Mouse (Mus musculus): ENCODE results near the gene Tmem221. TPM values are rescaled to one million over a fixed set of nuclear protein-coding genes. Genes with fewer than 3 reads are reported as not detected.

Tmem221 gene
- polyA plus RNA-seq (2014; fragmentation: Nextera tagmentation; extraction: Ambion mirVana), result 0.21 and 0.35 TPM in 2 replicates

GRCm38 (mm10) chr8:71558071-71558957, at the start of gene Tmem221:
Gene Tmem221 (minus strand): TSS chr8:71558871.
- Histone ChIP-seq H3K4me2 (peak within 1 kb of the TSS; percentile 74), H3K27ac (ENCODE audit: low read depth, low read length) (no peak within 1 kb of the TSS), H3K36me3 (ENCODE audit: control insufficient read depth, insufficient read depth, low read length) (no peaks in the 10 kb centered on the region), H3K4me3 (ENCODE audit: low read depth, low read length) (peak within 1 kb of the TSS; percentile 44), H3K9me3 (replicated peaks; ENCODE audit: control insufficient read depth, low read length) (no peaks in the 10 kb centered on the region), H3K4me1 (ENCODE audit: control insufficient read depth, insufficient read depth, low read length) (peaks cover 8% of the 10 kb centered on the region), H3K27me3 (ENCODE audit: control insufficient read depth, insufficient read depth, low read length) (peaks cover 64% of the 10 kb centered on the region), H3K9ac (ENCODE audit: low read depth, low read length) (peak within 1 kb of the TSS; percentile 56; the same call in 1 of the 2 replicates)
- WGBS (ENCODE audit: insufficient replicate concordance), result 4% methylated on average over 70 of the region's 70 CpGs
- ATAC-seq (replicated peaks; ENCODE audit: insufficient number of reproducible peaks, low FRiP score, low TSS enrichment), result no peak

DNA sequence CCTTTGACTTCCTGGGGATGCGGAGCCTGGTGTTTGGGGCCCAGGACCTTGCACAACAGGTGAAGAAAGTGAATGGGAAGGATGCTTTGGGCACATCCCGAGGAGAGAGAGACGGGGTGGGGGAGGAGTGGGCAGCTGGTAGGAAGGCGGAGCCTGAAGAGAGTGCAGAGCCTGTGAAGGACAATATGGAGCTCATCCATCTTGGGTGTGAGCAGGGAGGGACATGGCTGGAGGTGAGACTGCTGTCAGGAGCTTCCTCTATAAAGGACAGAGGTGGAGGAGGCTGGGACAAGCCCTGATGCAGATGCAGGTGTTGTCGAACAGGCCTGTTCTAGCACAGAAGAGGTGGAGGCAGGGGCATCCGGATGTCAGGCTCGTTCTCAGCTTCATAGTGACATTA, 45.4 kb upstream of the Tmem221 start:
- Histone ChIP-seq H3K27me3 (ENCODE audit: control insufficient read depth, insufficient read depth, low read length) (peaks cover 46% of the 10 kb centered on the region), H3K4me1 (ENCODE audit: control insufficient read depth, insufficient read depth, low read length) (0 out of 2 replicates have a peak, but pooled peaks cover 3% of the 10 kb centered on the region)
- WGBS (ENCODE audit: insufficient replicate concordance), result 54% methylated on average over 7 of the region's 7 CpGs

GRCm38 (mm10) chr8:71602666-71603334, 44.1 kb upstream of the Tmem221 start:
- Histone ChIP-seq H3K27me3 (ENCODE audit: control insufficient read depth, insufficient read depth, low read length) (peaks cover 47% of the 10 kb centered on the region), H3K9me3 (replicated peaks; ENCODE audit: control insufficient read depth, low read length) (no peaks in the 10 kb centered on the region), H3K4me1 (ENCODE audit: control insufficient read depth, insufficient read depth, low read length) (0 out of 2 replicates have a peak, but pooled peaks cover 3% of the 10 kb centered on the region), H3K27ac (ENCODE audit: low read depth, low read length) (no peak overlapping the region), H3K36me3 (ENCODE audit: control insufficient read depth, insufficient read depth, low read length) (peaks cover 2% of the 10 kb centered on the region; the same call in 1 of the 2 replicates), H3K9ac (ENCODE audit: low read depth, low read length) (no peak overlapping the region), H3K4me3 (ENCODE audit: low read depth, low read length) (peak overlapping the region; percentile 34), H3K4me2 (peak overlapping the region; percentile 63)
- ATAC-seq (replicated peaks; ENCODE audit: insufficient number of reproducible peaks, low FRiP score, low TSS enrichment), result peak; percentile 62
- 1% methylated on average over 32 of the region's 32 CpGs for WGBS (ENCODE audit: insufficient replicate concordance)

More for the DNA sequence above, 45.4 kb upstream of the Tmem221 start:
- Histone ChIP-seq H3K27ac (ENCODE audit: low read depth, low read length) (no peak overlapping the region), H3K9me3 (replicated peaks; ENCODE audit: control insufficient read depth, low read length) (no peaks in the 10 kb centered on the region), H3K9ac (ENCODE audit: low read depth, low read length) (no peak overlapping the region), H3K4me3 (ENCODE audit: low read depth, low read length) (no peak overlapping the region), H3K4me2 (no peak overlapping the region; the same call in 1 of the 2 replicates), H3K36me3 (ENCODE audit: control insufficient read depth, insufficient read depth, low read length) (peaks cover 2% of the 10 kb centered on the region; the same call in 1 of the 2 replicates)
- no peak for ATAC-seq (replicated peaks; ENCODE audit: insufficient number of reproducible peaks, low FRiP score, low TSS enrichment)

DNA sequence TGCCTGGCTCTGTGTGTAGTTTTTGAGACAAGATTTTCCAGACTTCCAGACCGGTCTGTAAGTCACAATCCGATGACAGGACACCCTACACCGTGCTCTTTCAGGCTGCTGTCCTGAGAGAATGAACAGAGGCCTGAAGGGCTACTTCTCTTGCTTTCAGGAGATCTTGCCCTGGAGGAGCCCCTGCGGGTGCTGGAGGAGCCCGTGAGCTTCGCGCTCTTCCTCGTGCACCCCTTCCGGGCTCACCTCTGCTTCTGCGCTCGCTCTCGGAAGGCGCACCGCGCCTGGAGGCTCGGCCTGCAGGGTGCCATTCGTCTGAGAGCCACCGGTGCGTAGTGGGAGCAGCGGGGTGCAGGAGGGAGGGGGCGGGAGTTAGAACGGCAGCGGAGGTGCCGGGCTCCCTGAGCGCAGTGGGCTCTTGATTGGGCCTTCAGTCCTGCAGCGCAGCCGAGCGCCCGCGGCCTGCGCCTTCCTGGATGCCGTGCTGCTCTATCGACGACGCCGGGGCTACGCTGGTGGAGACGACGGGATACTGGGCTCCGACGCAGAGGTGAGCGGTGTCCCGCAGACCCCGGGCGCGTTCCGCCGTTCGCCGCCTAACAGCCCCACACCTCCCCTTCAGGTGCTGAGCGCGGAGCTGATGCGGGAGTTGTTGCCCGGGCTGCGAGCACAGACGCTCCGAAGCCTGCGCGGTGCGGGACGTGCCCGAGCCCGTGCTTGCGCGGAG, 43.4 kb upstream of the Tmem221 start:
- 2% methylated on average over 65 of the region's 65 CpGs for WGBS (ENCODE audit: insufficient replicate concordance)
- Histone ChIP-seq H3K4me2 (peak overlapping the region; percentile 63), H3K27me3 (ENCODE audit: control insufficient read depth, insufficient read depth, low read length) (peaks cover 47% of the 10 kb centered on the region), H3K9me3 (replicated peaks; ENCODE audit: control insufficient read depth, low read length) (no peaks in the 10 kb centered on the region), H3K4me3 (ENCODE audit: low read depth, low read length) (peak overlapping the region; percentile 34), H3K36me3 (ENCODE audit: control insufficient read depth, insufficient read depth, low read length) (peaks cover 2% of the 10 kb centered on the region; the same call in 1 of the 2 replicates), H3K9ac (ENCODE audit: low read depth, low read length) (peak overlapping the region; percentile 48; the same call in 1 of the 2 replicates), H3K4me1 (ENCODE audit: control insufficient read depth, insufficient read depth, low read length) (0 out of 2 replicates have a peak, but pooled peaks cover 3% of the 10 kb centered on the region), H3K27ac (ENCODE audit: low read depth, low read length) (no peak overlapping the region)
- no peak for ATAC-seq (replicated peaks; ENCODE audit: insufficient number of reproducible peaks, low FRiP score, low TSS enrichment)

GRCm38 (mm10) chr8:71598841-71599240, 40.2 kb upstream of the Tmem221 start:
- no peak overlapping the region for H3K27ac ChIP-seq (ENCODE audit: low read depth, low read length)
- H3K4me2 ChIP-seq, result no peak overlapping the region
- no peak overlapping the region for H3K4me3 ChIP-seq (ENCODE audit: low read depth, low read length)
- ATAC-seq (replicated peaks; ENCODE audit: insufficient number of reproducible peaks, low FRiP score, low TSS enrichment), result no peak
- peaks cover 2% of the 10 kb centered on the region; the same call in 1 of the 2 replicates for H3K36me3 ChIP-seq (ENCODE audit: control insufficient read depth, insufficient read depth, low read length)
- no peaks in the 10 kb centered on the region for H3K9me3 ChIP-seq (replicated peaks; ENCODE audit: control insufficient read depth, low read length)
- peaks cover 5% of the 10 kb centered on the region; the same call in 1 of the 2 replicates for H3K4me1 ChIP-seq (ENCODE audit: control insufficient read depth, insufficient read depth, low read length)
- peaks cover 43% of the 10 kb centered on the region for H3K27me3 ChIP-seq (ENCODE audit: control insufficient read depth, insufficient read depth, low read length)
- 91% methylated on average over 5 of the region's 5 CpGs for WGBS (ENCODE audit: insufficient replicate concordance)
- H3K9ac ChIP-seq (ENCODE audit: low read depth, low read length), result no peak overlapping the region

DNA sequence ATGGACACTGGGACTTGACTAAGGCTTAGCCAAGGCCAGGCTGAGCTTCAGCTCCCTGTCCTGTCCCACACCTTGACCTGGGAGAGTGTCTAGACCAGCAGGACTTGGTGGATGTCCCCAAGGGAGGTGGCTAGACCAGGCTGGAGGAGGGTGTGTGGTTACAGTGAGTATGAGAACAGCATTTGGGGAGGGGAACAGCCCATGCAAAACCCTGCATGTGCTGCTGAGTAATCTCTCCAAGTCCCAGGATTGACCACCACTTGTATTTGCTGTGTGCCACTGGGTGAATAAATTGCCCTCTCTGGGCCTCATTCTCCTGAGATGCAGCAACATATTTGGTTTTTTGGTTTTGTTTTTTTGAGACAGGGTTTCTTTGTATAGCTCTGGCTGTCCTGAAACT, 39.7 kb upstream of the Tmem221 start:
- Histone ChIP-seq H3K4me2 (no peak overlapping the region), H3K27me3 (ENCODE audit: control insufficient read depth, insufficient read depth, low read length) (peaks cover 38% of the 10 kb centered on the region), H3K9ac (ENCODE audit: low read depth, low read length) (no peak overlapping the region), H3K27ac (ENCODE audit: low read depth, low read length) (no peak overlapping the region), H3K9me3 (replicated peaks; ENCODE audit: control insufficient read depth, low read length) (no peaks in the 10 kb centered on the region), H3K4me3 (ENCODE audit: low read depth, low read length) (no peak overlapping the region), H3K36me3 (ENCODE audit: control insufficient read depth, insufficient read depth, low read length) (peaks cover 2% of the 10 kb centered on the region; the same call in 1 of the 2 replicates), H3K4me1 (ENCODE audit: control insufficient read depth, insufficient read depth, low read length) (peaks cover 5% of the 10 kb centered on the region; the same call in 1 of the 2 replicates)
- ATAC-seq (replicated peaks; ENCODE audit: insufficient number of reproducible peaks, low FRiP score, low TSS enrichment), result no peak

- no peaks in the 10 kb centered on the region for H3K9me3 ChIP-seq (replicated peaks; ENCODE audit: control insufficient read depth, low read length)
- H3K4me3 ChIP-seq (ENCODE audit: low read depth, low read length), result no peak within 1 kb of the TSS
- H3K27me3 ChIP-seq (ENCODE audit: control insufficient read depth, insufficient read depth, low read length), result peaks cover 32% of the 10 kb centered on the region
- peaks cover 12% of the 10 kb centered on the region for H3K4me1 ChIP-seq (ENCODE audit: control insufficient read depth, insufficient read depth, low read length)
- WGBS (ENCODE audit: insufficient replicate concordance), result 81% methylated on average over 3 of the region's 3 CpGs
- H3K36me3 ChIP-seq (ENCODE audit: control insufficient read depth, insufficient read depth, low read length), result peaks cover 2% of the 10 kb centered on the region; the same call in 1 of the 2 replicates
- H3K27ac ChIP-seq (ENCODE audit: low read depth, low read length), result no peak within 1 kb of the TSS
- H3K9ac ChIP-seq (ENCODE audit: low read depth, low read length), result no peak within 1 kb of the TSS
- no peak for ATAC-seq (replicated peaks; ENCODE audit: insufficient number of reproducible peaks, low FRiP score, low TSS enrichment)
- no peak within 1 kb of the TSS for H3K4me2 ChIP-seq
These were observed 38.8 kb upstream of the Tmem221 start, which contains the start of gene Fam129c for GRCm38 (mm10) chr8:71597451-71597850. Gene Fam129c (plus strand): TSS chr8:71597648.

GRCm38 (mm10) chr8:71596798-71597197, 38.1 kb upstream of the Tmem221 start:
- H3K4me2 ChIP-seq, result no peak overlapping the region
- peaks cover 2% of the 10 kb centered on the region; the same call in 1 of the 2 replicates for H3K36me3 ChIP-seq (ENCODE audit: control insufficient read depth, insufficient read depth, low read length)
- 79% methylated on average over 4 of the region's 4 CpGs for WGBS (ENCODE audit: insufficient replicate concordance)
- H3K9me3 ChIP-seq (replicated peaks; ENCODE audit: control insufficient read depth, low read length), result no peaks in the 10 kb centered on the region
- H3K4me3 ChIP-seq (ENCODE audit: low read depth, low read length), result no peak overlapping the region
- ATAC-seq (replicated peaks; ENCODE audit: insufficient number of reproducible peaks, low FRiP score, low TSS enrichment), result no peak
- peaks cover 9% of the 10 kb centered on the region for H3K4me1 ChIP-seq (ENCODE audit: control insufficient read depth, insufficient read depth, low read length)
- no peak overlapping the region for H3K27ac ChIP-seq (ENCODE audit: low read depth, low read length)
- H3K27me3 ChIP-seq (ENCODE audit: control insufficient read depth, insufficient read depth, low read length), result peaks cover 25% of the 10 kb centered on the region
- no peak overlapping the region for H3K9ac ChIP-seq (ENCODE audit: low read depth, low read length)

Measured in heart, embryonic 11.5 days (tissue).